Comparison of ENCODE assay signal across 10 mouse cellular contexts in the genomic region with DNA sequence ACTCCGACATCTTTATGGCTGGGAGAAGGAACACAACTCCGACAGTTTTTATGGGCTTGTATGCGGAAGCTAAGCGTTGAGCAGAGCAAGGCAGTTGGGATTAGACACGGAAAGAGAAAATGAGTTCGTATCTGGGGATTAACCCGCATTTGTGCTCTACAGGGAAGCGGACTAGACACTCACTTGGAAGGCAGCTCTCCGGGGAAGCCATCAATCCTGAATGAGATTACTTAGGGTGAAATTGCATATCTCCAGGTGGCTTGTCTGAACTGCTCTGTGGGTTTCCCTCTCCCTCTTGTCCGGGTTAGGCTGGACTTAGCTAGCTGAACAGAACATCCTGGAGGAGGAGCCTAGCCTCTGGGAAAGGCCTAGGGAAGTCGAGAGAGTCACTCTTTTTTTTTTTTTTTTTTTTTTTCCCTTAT. TPM values are rescaled to one million over a fixed set of nuclear protein-coding genes. Genes with fewer than 3 reads are reported as not detected.
A peak's percentile ranks its signal among the peaks of the same experiment; 100 is the strongest.
DNase-seq lines count a peak whose midpoint lies in the region; ATAC-seq and TF ChIP-seq lines count a peak whose summit lies in the region.
"Had no signal": no experiment of that assay in that cellular context is flagged by ENCODE, and none has a peak within 500 bp of the region (broad histone marks: within the 10 kb centered on the region; RNA-seq: fewer than 3 reads in every experiment).

No protein-coding gene starts in this region.

- no peak for ATAC-seq in heart, embryonic 12.5 days (ENCODE audit: insufficient number of reproducible peaks, low FRiP score)
- ATAC-seq in stomach, embryonic 14.5 days (ENCODE audit: insufficient number of reproducible peaks, insufficient read depth, low FRiP score, low read depth), result no peak
- no peak for ATAC-seq in stomach, postnatal 0 days (ENCODE audit: low FRiP score, low TSS enrichment)
- ATAC-seq in forebrain, embryonic 13.5 days, result no peak
- no peak for ATAC-seq in forebrain, postnatal 0 days
- ATAC-seq: liver, postnatal 0 days had no signal

- WGBS in heart, embryonic 12.5 days, result 11% methylated on average over 11 of the region's 11 CpGs
- WGBS in heart, adult 2 months, result 48% methylated on average over 11 of the region's 11 CpGs
- 6% methylated on average over 11 of the region's 11 CpGs for WGBS in stomach, embryonic 14.5 days
- WGBS in stomach, postnatal 0 days, result 26% methylated on average over 11 of the region's 11 CpGs
- under 1% methylated on average over 11 of the region's 11 CpGs for WGBS in limb, embryonic 10.5 days
- 4% methylated on average over 11 of the region's 11 CpGs for WGBS in forebrain, embryonic 13.5 days
- WGBS in forebrain, postnatal 0 days, result 14% methylated on average over 11 of the region's 11 CpGs

- peak overlapping the region; percentile 43 for H3K4me2 ChIP-seq in heart, embryonic 12.5 days
- no peak overlapping the region; the same call in 1 of the 2 replicates for H3K4me2 ChIP-seq in stomach, embryonic 14.5 days (replicated peaks; ENCODE audit: low read depth, low read length)
- no peak overlapping the region for H3K4me2 ChIP-seq in stomach, postnatal 0 days (replicated peaks; ENCODE audit: low read depth)
- H3K4me2 ChIP-seq in forebrain, embryonic 13.5 days, result no peak overlapping the region
- no peak overlapping the region for H3K4me2 ChIP-seq in forebrain, postnatal 0 days (ENCODE audit: low read depth)

- no peak for TF ChIP-seq CTCF in heart, adult 2 months (IDR thresholded peaks at IDR 0.05)
- TF ChIP-seq CTCF in stomach, postnatal 0 days (IDR thresholded peaks at IDR 0.05; ENCODE audit: low read depth), result no peak
- TF ChIP-seq CTCF in forebrain, postnatal 0 days (IDR thresholded peaks at IDR 0.05; ENCODE audit: low read depth), result no peak

- H3K9ac ChIP-seq in heart, embryonic 12.5 days, result no peak overlapping the region
- no peak overlapping the region for H3K9ac ChIP-seq in heart, adult 2 months (ENCODE audit: low read depth, low read length)
- H3K9ac ChIP-seq in stomach, embryonic 14.5 days (replicated peaks; ENCODE audit: low read depth, low read length), result no peak overlapping the region
- H3K9ac ChIP-seq in stomach, postnatal 0 days (ENCODE audit: low read length), result no peak overlapping the region
- H3K9ac ChIP-seq in forebrain, embryonic 13.5 days, result no peak overlapping the region
- no peak overlapping the region for H3K9ac ChIP-seq in forebrain, postnatal 0 days
- H3K9ac ChIP-seq: liver, postnatal 0 days had no signal

- H3K9me3 ChIP-seq in heart, embryonic 12.5 days (replicated peaks), result peaks cover 4% of the 10 kb centered on the region; the same call in 1 of the 2 replicates
- peaks cover 5% of the 10 kb centered on the region; the same call in 1 of the 2 replicates for H3K9me3 ChIP-seq in stomach, embryonic 14.5 days (ENCODE audit: control insufficient read depth, low read depth, low read length)
- no peaks in the 10 kb centered on the region for H3K9me3 ChIP-seq in stomach, postnatal 0 days (ENCODE audit: control insufficient read depth, low read length)
- H3K9me3 ChIP-seq in limb, embryonic 10.5 days (replicated peaks), result no peaks in the 10 kb centered on the region
- peaks cover 4% of the 10 kb centered on the region for H3K9me3 ChIP-seq in forebrain, embryonic 13.5 days (replicated peaks)
- H3K9me3 ChIP-seq in forebrain, postnatal 0 days (ENCODE audit: low read length), result no peaks in the 10 kb centered on the region

- TF ChIP-seq POLR2A in heart, adult 2 months (IDR thresholded peaks at IDR 0.05; ENCODE audit: insufficient read depth, low read depth, low read length), result no peak

- peaks cover 33% of the 10 kb centered on the region for H3K27me3 ChIP-seq in heart, embryonic 12.5 days (replicated peaks)
- H3K27me3 ChIP-seq in heart, adult 2 months (ENCODE audit: control insufficient read depth, insufficient read depth, low read length), result peaks cover 7% of the 10 kb centered on the region
- H3K27me3 ChIP-seq in stomach, embryonic 14.5 days (ENCODE audit: control insufficient read depth, insufficient read depth, low read length), result peaks cover 28% of the 10 kb centered on the region
- H3K27me3 ChIP-seq in stomach, postnatal 0 days (ENCODE audit: control insufficient read depth, insufficient read depth, low read length), result peaks cover 12% of the 10 kb centered on the region; the same call in 1 of the 2 replicates
- peaks cover 71% of the 10 kb centered on the region for H3K27me3 ChIP-seq in limb, embryonic 10.5 days (ENCODE audit: low read depth, poor library complexity, severe bottlenecking)
- peaks cover 73% of the 10 kb centered on the region for H3K27me3 ChIP-seq in forebrain, embryonic 13.5 days
- H3K27me3 ChIP-seq in forebrain, postnatal 0 days (ENCODE audit: insufficient read depth, low read length), result peaks cover 39% of the 10 kb centered on the region

- no peak overlapping the region for H3K27ac ChIP-seq in heart, embryonic 12.5 days (ENCODE audit: poor library complexity, severe bottlenecking)
- H3K27ac ChIP-seq in heart, adult 2 months, result no peak overlapping the region
- H3K27ac ChIP-seq in stomach, embryonic 14.5 days (ENCODE audit: low read length), result no peak overlapping the region
- no peak overlapping the region for H3K27ac ChIP-seq in stomach, postnatal 0 days (replicated peaks)
- no peak overlapping the region for H3K27ac ChIP-seq in limb, embryonic 10.5 days
- H3K27ac ChIP-seq in forebrain, embryonic 13.5 days, result no peak overlapping the region
- H3K27ac ChIP-seq in forebrain, postnatal 0 days (ENCODE audit: low read depth, low read length), result no peak overlapping the region
- H3K27ac ChIP-seq: layer of hippocampus, adult 2 months had no signal

- intact Hi-C loops in heart, adult 2 months (cut with DNase I), result loop anchor here (10.0 kb wide), 1 partner anchor 161 kb away; no protein-coding TSS in a partner anchor

- H3K36me3 ChIP-seq in heart, embryonic 12.5 days, result no peaks in the 10 kb centered on the region
- no peaks in the 10 kb centered on the region for H3K36me3 ChIP-seq in heart, adult 2 months (ENCODE audit: control insufficient read depth, insufficient read depth, low read length)
- H3K36me3 ChIP-seq in stomach, embryonic 14.5 days (ENCODE audit: control insufficient read depth, insufficient read depth, low read length), result no peaks in the 10 kb centered on the region
- H3K36me3 ChIP-seq in stomach, postnatal 0 days (ENCODE audit: control insufficient read depth, insufficient read depth, low read length), result no peaks in the 10 kb centered on the region
- H3K36me3 ChIP-seq in limb, embryonic 10.5 days, result no peaks in the 10 kb centered on the region
- no peaks in the 10 kb centered on the region for H3K36me3 ChIP-seq in forebrain, embryonic 13.5 days (ENCODE audit: poor library complexity, severe bottlenecking)
- no peaks in the 10 kb centered on the region for H3K36me3 ChIP-seq in forebrain, postnatal 0 days (ENCODE audit: insufficient read depth)

- no peak for DNase-seq in heart, adult 2 months
- DNase-seq in stomach, postnatal 0 days (ENCODE audit: low spot score), result no peak
- peak; percentile 39 for DNase-seq in limb, embryonic 10.5 days (ENCODE audit: low spot score)
- no peak for DNase-seq in urinary bladder, postnatal 36 days (ENCODE audit: low spot score in 2 of 2)
- no peak for DNase-seq in forebrain, postnatal 0 days
- DNase-seq: liver, postnatal 0 days had no signal

- H3K79me2 ChIP-seq in heart, adult 2 months (replicated peaks; ENCODE audit: control insufficient read depth, insufficient read depth, low read length), result no peaks in the 10 kb centered on the region

- peak overlapping the region; percentile 3; the same call in 1 of the 2 replicates for H3K4me3 ChIP-seq in heart, embryonic 12.5 days
- H3K4me3 ChIP-seq in heart, adult 2 months, result no peak overlapping the region
- peak overlapping the region; percentile 11; the same call in 1 of the 2 replicates for H3K4me3 ChIP-seq in stomach, embryonic 14.5 days (ENCODE audit: low read depth, low read length)
- H3K4me3 ChIP-seq in stomach, postnatal 0 days (ENCODE audit: low read depth, low read length), result no peak overlapping the region
- peak overlapping the region; percentile 31 for H3K4me3 ChIP-seq in limb, embryonic 10.5 days
- H3K4me3 ChIP-seq in forebrain, embryonic 13.5 days, result no peak overlapping the region
- H3K4me3 ChIP-seq in forebrain, postnatal 0 days (ENCODE audit: low read depth, low read length), result no peak overlapping the region
- H3K4me3 ChIP-seq: layer of hippocampus, adult 2 months had no signal

- peaks cover 37% of the 10 kb centered on the region for H3K4me1 ChIP-seq in heart, embryonic 12.5 days (replicated peaks)
- no peaks in the 10 kb centered on the region for H3K4me1 ChIP-seq in heart, adult 2 months (ENCODE audit: control insufficient read depth, insufficient read depth, low read length)
- H3K4me1 ChIP-seq in stomach, embryonic 14.5 days (ENCODE audit: control insufficient read depth, insufficient read depth, low read length), result peaks cover 3% of the 10 kb centered on the region; the same call in 1 of the 2 replicates
- no peaks in the 10 kb centered on the region for H3K4me1 ChIP-seq in stomach, postnatal 0 days (replicated peaks; ENCODE audit: control insufficient read depth, insufficient read depth)
- peaks cover 54% of the 10 kb centered on the region for H3K4me1 ChIP-seq in limb, embryonic 10.5 days
- H3K4me1 ChIP-seq in forebrain, embryonic 13.5 days, result peaks cover 54% of the 10 kb centered on the region
- peaks cover 13% of the 10 kb centered on the region; the same call in 1 of the 2 replicates for H3K4me1 ChIP-seq in forebrain, postnatal 0 days (ENCODE audit: insufficient read depth)

- TF ChIP-seq EP300 in heart, adult 2 months (IDR thresholded peaks at IDR 0.05; ENCODE audit: insufficient read depth, low read depth, low read length), result no peak
- no peak for TF ChIP-seq EP300 in stomach, postnatal 0 days (optimal IDR thresholded peaks at IDR 0.05)

RNA-seq across cellular contexts. Expression of a gene that starts 4.5 kb away (rescaled TPM):
- 33.3 and 39.3 TPM in 2 replicates for polyA plus RNA-seq in heart, embryonic 12.5 days (2016; fragmentation: Nextera tagmentation; extraction: Ambion mirVana)
- total RNA-seq in heart, adult 2 months (2021), result 10 to 100 TPM; 45.2 to 48.5 TPM
- 14.0 and 26.0 TPM in 2 replicates for polyA plus RNA-seq in heart, adult 2 months (2012; rRNA removed)
- polyA plus RNA-seq in stomach, embryonic 14.5 days (2014; fragmentation: Nextera tagmentation; extraction: Ambion mirVana), result 12.5 and 13.4 TPM in 2 replicates
- polyA plus RNA-seq in stomach, postnatal 0 days (2015; fragmentation: Nextera tagmentation; extraction: Ambion mirVana), result 7.4 and 9.3 TPM in 2 replicates
- 2.2 and 2.9 TPM in 2 replicates for polyA plus RNA-seq in limb, embryonic 10.5 days (2016; fragmentation: Nextera tagmentation; extraction: Ambion mirVana)
- 9.3 and 9.7 TPM in 2 replicates for polyA plus RNA-seq in forebrain, embryonic 13.5 days (2015; fragmentation: Nextera tagmentation; extraction: Ambion mirVana)
- 11.8 and 11.9 TPM in 2 replicates for total RNA-seq in forebrain, postnatal 0 days (2014; rRNA removed)
- 6.1 and 9.2 TPM in 2 replicates for polyA plus RNA-seq in forebrain, postnatal 0 days (2015; fragmentation: Nextera tagmentation; extraction: Ambion mirVana)

Comparison
In these comparisons a context has a peak if more than half of its experiments do, and no peak if none do; other contexts are left out.
1. H3K4me3 ChIP-seq: peak in heart, embryonic 12.5 days (single experiment), stomach, embryonic 14.5 days (single experiment) and limb, embryonic 10.5 days (single experiment); none in heart, adult 2 months (single experiment), stomach, postnatal 0 days (single experiment), forebrain, embryonic 13.5 days (single experiment) and forebrain, postnatal 0 days (single experiment).